Mouse (Mus musculus): ENCODE results near the gene Metap1d. TPM values are rescaled to one million over a fixed set of nuclear protein-coding genes. Genes with fewer than 3 reads are reported as not detected.

The Metap1d gene
- polyA plus RNA-seq, 1 experiment: 7.3 TPM

- H3K4me3 ChIP-seq: peak overlapping the region; percentile 59
- H3K4me2 ChIP-seq (ENCODE audit: low read depth): peak overlapping the region; percentile 99
- no peak for TF ChIP-seq CEBPB (IDR thresholded peaks at IDR 0.05; ENCODE audit: insufficient read depth, poor library complexity, severe bottlenecking)
- TF ChIP-seq MAX (IDR thresholded peaks at IDR 0.05; ENCODE audit: low read depth): no peak
- no peak for TF ChIP-seq E2F4 (IDR thresholded peaks at IDR 0.05; ENCODE audit: insufficient read depth)
- no peak for TF ChIP-seq USF1 (IDR thresholded peaks at IDR 0.05; ENCODE audit: low read depth)
- TF ChIP-seq REST (IDR thresholded peaks at IDR 0.05; ENCODE audit: insufficient read depth, insufficient read length): no peak
- no peak for TF ChIP-seq TCF3 (IDR thresholded peaks at IDR 0.05; ENCODE audit: insufficient read length, low read depth)
- peak; percentile 34 for TF ChIP-seq POLR2AphosphoS2 (IDR thresholded peaks at IDR 0.05; ENCODE audit: insufficient read length, low read depth)
- no peak for TF ChIP-seq SRF (IDR thresholded peaks at IDR 0.05; ENCODE audit: control insufficient read depth, insufficient read length, low read depth)
- no peak for TF ChIP-seq TCF12 (IDR thresholded peaks at IDR 0.05; ENCODE audit: insufficient read depth, poor library complexity, severe bottlenecking)
- TF ChIP-seq POLR2A (IDR thresholded peaks at IDR 0.05; ENCODE audit: insufficient read length, low read depth): peak; percentile 12
- TF ChIP-seq MYOG (IDR thresholded peaks at IDR 0.05; ENCODE audit: control insufficient read depth in 1 of 3, insufficient read depth in 1 of 3, insufficient read length in 2 of 3, low read depth in 2 of 3): peak in 1 of 3 experiments; percentile 1
- TF ChIP-seq MYOD1 (IDR thresholded peaks at IDR 0.05; ENCODE audit: control insufficient read depth in 1 of 3, insufficient read length in 2 of 3, low read depth in 2 of 3): no peak
- no peaks in the 10 kb centered on the region for H3K27me3 ChIP-seq (ENCODE audit: control insufficient read depth, insufficient read depth, insufficient read length)
- H3ac ChIP-seq (ENCODE audit: control insufficient read depth, insufficient read length): peak overlapping the region; percentile 43
- peaks cover 5% of the 10 kb centered on the region for H3K79me2 ChIP-seq (ENCODE audit: control insufficient read depth, insufficient read depth)
- no peaks in the 10 kb centered on the region for H3K36me3 ChIP-seq (ENCODE audit: control insufficient read depth, insufficient read depth)
Measured at GRCm38 (mm10) chr2:71545882-71546639, 93.0 kb downstream of the Metap1d start.

GRCm38 (mm10) chr2:71546640-71547071, 93.6 kb downstream of the Metap1d start, which contains the start of gene Dlx2:
TSS of gene Dlx2 (minus strand) at chr2:71546754.
- Histone ChIP-seq H3K79me2 (ENCODE audit: control insufficient read depth, insufficient read depth) (peaks cover 5% of the 10 kb centered on the region), H3K36me3 (ENCODE audit: control insufficient read depth, insufficient read depth) (no peaks in the 10 kb centered on the region), H3ac (ENCODE audit: control insufficient read depth, insufficient read length) (peak within 1 kb of the TSS; percentile 43), H3K4me3 (peak within 1 kb of the TSS; percentile 59), H3K27me3 (ENCODE audit: control insufficient read depth, insufficient read depth, insufficient read length) (no peaks in the 10 kb centered on the region), H3K4me2 (ENCODE audit: low read depth) (peak within 1 kb of the TSS; percentile 99)
- peak; percentile 84 for TF ChIP-seq USF1 (IDR thresholded peaks at IDR 0.05; ENCODE audit: low read depth)
- TF ChIP-seq MYOG (IDR thresholded peaks at IDR 0.05; ENCODE audit: control insufficient read depth in 1 of 3, insufficient read depth in 1 of 3, insufficient read length in 2 of 3, low read depth in 2 of 3): no peak

GRCm38 (mm10) chr2:71547829-71548228, 94.8 kb downstream of the Metap1d start:
- H3K27me3 ChIP-seq (ENCODE audit: control insufficient read depth, insufficient read depth, insufficient read length): no peaks in the 10 kb centered on the region
- H3ac ChIP-seq (ENCODE audit: control insufficient read depth, insufficient read length): no peak overlapping the region
- H3K4me3 ChIP-seq: no peak overlapping the region
- H3K4me2 ChIP-seq (ENCODE audit: low read depth): no peak overlapping the region
- TF ChIP-seq TCF3 (IDR thresholded peaks at IDR 0.05; ENCODE audit: insufficient read length, low read depth) (no peak), POLR2A (IDR thresholded peaks at IDR 0.05; ENCODE audit: insufficient read length, low read depth) (no peak), CEBPB (IDR thresholded peaks at IDR 0.05; ENCODE audit: insufficient read depth, poor library complexity, severe bottlenecking) (no peak)
- H3K79me2 ChIP-seq (ENCODE audit: control insufficient read depth, insufficient read depth): peaks cover 5% of the 10 kb centered on the region
- H3K36me3 ChIP-seq (ENCODE audit: control insufficient read depth, insufficient read depth): no peaks in the 10 kb centered on the region

- Histone ChIP-seq H3K4me2 (ENCODE audit: low read depth) (no peak overlapping the region), H3K4me3 (no peak overlapping the region), H3K36me3 (ENCODE audit: control insufficient read depth, insufficient read depth) (no peaks in the 10 kb centered on the region), H3ac (ENCODE audit: control insufficient read depth, insufficient read length) (no peak overlapping the region), H3K79me2 (ENCODE audit: control insufficient read depth, insufficient read depth) (no peaks in the 10 kb centered on the region), H3K27me3 (ENCODE audit: control insufficient read depth, insufficient read depth, insufficient read length) (no peaks in the 10 kb centered on the region)
- no peak for TF ChIP-seq CEBPB (IDR thresholded peaks at IDR 0.05; ENCODE audit: insufficient read depth, poor library complexity, severe bottlenecking)
Measured at GRCm38 (mm10) chr2:71550330-71550729, 97.3 kb downstream of the Metap1d start.

- Histone ChIP-seq H3ac (ENCODE audit: control insufficient read depth, insufficient read length) (no peak overlapping the region), H3K4me3 (no peak overlapping the region), H3K4me2 (ENCODE audit: low read depth) (no peak overlapping the region), H3K79me2 (ENCODE audit: control insufficient read depth, insufficient read depth) (no peaks in the 10 kb centered on the region), H3K36me3 (ENCODE audit: control insufficient read depth, insufficient read depth) (no peaks in the 10 kb centered on the region), H3K27me3 (ENCODE audit: control insufficient read depth, insufficient read depth, insufficient read length) (no peaks in the 10 kb centered on the region)
- TF ChIP-seq E2F4 (IDR thresholded peaks at IDR 0.05; ENCODE audit: insufficient read depth) (no peak), REST (IDR thresholded peaks at IDR 0.05; ENCODE audit: insufficient read depth, insufficient read length) (no peak), CEBPB (IDR thresholded peaks at IDR 0.05; ENCODE audit: insufficient read depth, poor library complexity, severe bottlenecking) (no peak)
Measured at GRCm38 (mm10) chr2:71551704-71552103, 98.6 kb downstream of the Metap1d start.

- Histone ChIP-seq H3K27me3 (ENCODE audit: control insufficient read depth, insufficient read depth, insufficient read length) (no peaks in the 10 kb centered on the region), H3K36me3 (ENCODE audit: control insufficient read depth, insufficient read depth) (no peaks in the 10 kb centered on the region), H3K4me2 (ENCODE audit: low read depth) (no peak overlapping the region), H3K79me2 (ENCODE audit: control insufficient read depth, insufficient read depth) (no peaks in the 10 kb centered on the region), H3ac (ENCODE audit: control insufficient read depth, insufficient read length) (no peak overlapping the region), H3K4me3 (no peak overlapping the region)
- TF ChIP-seq TCF12 (IDR thresholded peaks at IDR 0.05; ENCODE audit: insufficient read depth, poor library complexity, severe bottlenecking) (no peak), MYOD1 (IDR thresholded peaks at IDR 0.05; ENCODE audit: control insufficient read depth in 1 of 3, insufficient read length in 2 of 3, low read depth in 2 of 3) (no peak), MYOG (IDR thresholded peaks at IDR 0.05; ENCODE audit: control insufficient read depth in 1 of 3, insufficient read depth in 1 of 3, insufficient read length in 2 of 3, low read depth in 2 of 3) (no peak), SRF (IDR thresholded peaks at IDR 0.05; ENCODE audit: control insufficient read depth, insufficient read length, low read depth) (no peak), POLR2A (IDR thresholded peaks at IDR 0.05; ENCODE audit: insufficient read length, low read depth) (no peak), CEBPB (IDR thresholded peaks at IDR 0.05; ENCODE audit: insufficient read depth, poor library complexity, severe bottlenecking) (no peak), USF1 (IDR thresholded peaks at IDR 0.05; ENCODE audit: low read depth) (no peak)
Measured at GRCm38 (mm10) chr2:71556071-71556470, 103.0 kb downstream of the Metap1d start.

Measured in myocyte (in vitro differentiated cells).